Mouse (Mus musculus) kidney, adult 18-20 months (tissue): ENCODE measurements around the gene Ptpn21.
A peak's percentile ranks its signal among the peaks of the same experiment; 100 is the strongest.

Source experiments
- DNase-seq: peaks from one replicate; pipeline ENCODE4 v3.0.0; 2021

The Ptpn21 gene

GRCm38 (mm10) chr12:98721030-98721429 lies 16.2 kb downstream of the Ptpn21 start:
- DNase-seq = no peak

- no peak for DNase-seq
These were observed 16.6 kb downstream of the Ptpn21 start for GRCm38 (mm10) chr12:98720628-98721027.

GRCm38 (mm10) chr12:98716142-98716541 lies 21.1 kb downstream of the Ptpn21 start:
- no peak for DNase-seq

GRCm38 (mm10) chr12:98714757-98715156 lies 22.4 kb downstream of the Ptpn21 start:
- peak; percentile 53 for DNase-seq

- DNase-seq = no peak
These were observed 23.5 kb downstream of the Ptpn21 start for GRCm38 (mm10) chr12:98713621-98714103.

- no peak for DNase-seq
These were observed 24.4 kb downstream of the Ptpn21 start for GRCm38 (mm10) chr12:98712819-98713218.

- DNase-seq = no peak
These were observed 33.2 kb downstream of the Ptpn21 start for GRCm38 (mm10) chr12:98703961-98704360.

- no peak for DNase-seq
These were observed 33.7 kb downstream of the Ptpn21 start for GRCm38 (mm10) chr12:98703554-98703953.

- no peak for DNase-seq
These were observed 35.6 kb downstream of the Ptpn21 start for GRCm38 (mm10) chr12:98701564-98701963.

- DNase-seq = no peak
These were observed 40.0 kb downstream of the Ptpn21 start for GRCm38 (mm10) chr12:98697202-98697601.

GRCm38 (mm10) chr12:98690230-98690629 lies 47.0 kb downstream of the Ptpn21 start:
- no peak for DNase-seq

GRCm38 (mm10) chr12:98683574-98683973 lies 53.6 kb downstream of the Ptpn21 start:
- no peak for DNase-seq

- no peak for DNase-seq
These were observed 54.0 kb downstream of the Ptpn21 start for GRCm38 (mm10) chr12:98683171-98683570.

- DNase-seq = no peak
These were observed 55.0 kb downstream of the Ptpn21 start for GRCm38 (mm10) chr12:98682196-98682595.

- DNase-seq = no peak
These were observed 57.3 kb downstream of the Ptpn21 start for GRCm38 (mm10) chr12:98679906-98680305.

- no peak for DNase-seq
These were observed 59.9 kb downstream of the Ptpn21 start for GRCm38 (mm10) chr12:98677336-98677735.

GRCm38 (mm10) chr12:98676861-98677260 lies 60.3 kb downstream of the Ptpn21 start:
- no peak for DNase-seq

- DNase-seq = peak; percentile 86
These were observed 62.5 kb downstream of the Ptpn21 start for GRCm38 (mm10) chr12:98674627-98675143.

GRCm38 (mm10) chr12:98673879-98674278 lies 63.3 kb downstream of the Ptpn21 start:
- no peak for DNase-seq

GRCm38 (mm10) chr12:98670429-98670828 lies 66.8 kb downstream of the Ptpn21 start:
- DNase-seq = no peak

GRCm38 (mm10) chr12:98669864-98670263 lies 67.3 kb downstream of the Ptpn21 start:
- DNase-seq = peak; percentile 81

- DNase-seq = peak; percentile 2
These were observed 68.1 kb downstream of the Ptpn21 start for GRCm38 (mm10) chr12:98669086-98669485.

- DNase-seq = peak; percentile 81
These were observed 68.9 kb downstream of the Ptpn21 start for GRCm38 (mm10) chr12:98668132-98668814.

- DNase-seq = no peak
These were observed 74.6 kb downstream of the Ptpn21 start for GRCm38 (mm10) chr12:98662617-98663016.

- DNase-seq = no peak
These were observed 80.3 kb downstream of the Ptpn21 start for GRCm38 (mm10) chr12:98656873-98657272.
